Mouse (Mus musculus): ENCODE data around the gene Lrrc38.

GRCm38 (mm10) chr4:143330566-143330965, 19.0 kb upstream of the Lrrc38 start:
- no peak for TF ChIP-seq CTCF (conservative IDR thresholded peaks at IDR 0.05 in 1 of 2, IDR thresholded peaks at IDR 0.05 in 1 of 2; ENCODE audit: low read depth in 2 of 2, low read length in 2 of 2)
- TF ChIP-seq GABPA (IDR thresholded peaks at IDR 0.05; ENCODE audit: insufficient replicate concordance, low read depth, low read length), result no peak
- TF ChIP-seq USF1 (IDR thresholded peaks at IDR 0.05; ENCODE audit: low read depth, low read length), result no peak
- TF ChIP-seq MEF2A (IDR thresholded peaks at IDR 0.05; ENCODE audit: borderline replicate concordance, low read depth, low read length), result no peak
- TF ChIP-seq POLR2AphosphoS2 (IDR thresholded peaks at IDR 0.05; ENCODE audit: low read depth, low read length), result no peak
- TF ChIP-seq ZNF384 (IDR thresholded peaks at IDR 0.05; ENCODE audit: low read depth, low read length), result no peak
- TF ChIP-seq POLR2A (IDR thresholded peaks at IDR 0.05; ENCODE audit: low read depth, low read length), result no peak
- TF ChIP-seq BHLHE40 (IDR thresholded peaks at IDR 0.05; ENCODE audit: low read depth, low read length), result no peak
- TF ChIP-seq ZC3H11A (IDR thresholded peaks at IDR 0.05; ENCODE audit: low read depth, low read length), result no peak
- no peak for TF ChIP-seq RAD21 (IDR thresholded peaks at IDR 0.05; ENCODE audit: low read depth, low read length)
- TF ChIP-seq TBP (conservative IDR thresholded peaks at IDR 0.05; ENCODE audit: low read depth, low read length), result no peak
